Mouse (Mus musculus) heart, postnatal 10 days (tissue): ENCODE results near the gene Lurap1l. TPM values are rescaled to one million over a fixed set of nuclear protein-coding genes. Genes with fewer than 3 reads are reported as not detected.

Experiments used
- DNase-seq, 2 experiments: peaks; one replicate each; pipeline ENCODE4 v3.0.0; 2021
- intact Hi-C: fragments of 180-260 bp; cut with DNase I; formaldehyde crosslinking; loops from one replicate; pipeline ENCODE4 v1.15.1; 2025
- microRNA-seq, 2 experiments: library from miRNA; unstranded; fragments of <30 nt; microRNA quantifications; one replicate each; pipeline ENCODE4 v1.2.0; 2022
- total RNA-seq, 2 experiments: library from RNA; stranded (reverse); gene quantifications; 2 replicates each; pipeline ENCODE4 v1.2.3; 2021

The Lurap1l gene
- total RNA-seq, 2 experiments from 2014 or later, result 3.3 to 4.2 TPM

- no peak for DNase-seq
- intact Hi-C loops, result no loop called here
Measured at GRCm38 (mm10) chr4:80971846-80972245, 61.4 kb downstream of the Lurap1l start.

- DNase-seq, result no peak
Measured at GRCm38 (mm10) chr4:80973896-80974295, 63.5 kb downstream of the Lurap1l start.

DNA sequence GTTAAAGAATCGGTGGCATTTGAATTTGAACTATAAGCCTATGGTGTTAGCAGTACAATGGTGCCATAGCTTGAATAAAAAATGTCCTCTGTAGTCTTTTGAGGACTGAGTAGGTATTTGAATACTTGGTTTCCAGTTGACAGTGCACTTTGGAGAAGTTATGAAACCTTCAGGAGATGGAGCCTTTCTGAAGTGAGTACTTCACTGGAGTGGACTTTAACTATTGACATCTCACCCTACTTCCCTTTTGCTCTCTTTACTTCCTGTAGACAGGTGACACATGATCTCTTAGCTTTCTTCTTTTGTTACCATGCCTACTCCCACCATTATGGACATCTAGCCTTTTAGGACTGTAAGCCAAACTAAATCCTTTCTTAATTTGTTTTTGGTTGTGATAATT lies 80.4 kb downstream of the Lurap1l start:
- no peak for DNase-seq
- intact Hi-C loops, result no loop called here

More at GRCm38 (mm10) chr4:80973896-80974295, 63.5 kb downstream of the Lurap1l start:
- intact Hi-C loops, result no loop called here

DNA sequence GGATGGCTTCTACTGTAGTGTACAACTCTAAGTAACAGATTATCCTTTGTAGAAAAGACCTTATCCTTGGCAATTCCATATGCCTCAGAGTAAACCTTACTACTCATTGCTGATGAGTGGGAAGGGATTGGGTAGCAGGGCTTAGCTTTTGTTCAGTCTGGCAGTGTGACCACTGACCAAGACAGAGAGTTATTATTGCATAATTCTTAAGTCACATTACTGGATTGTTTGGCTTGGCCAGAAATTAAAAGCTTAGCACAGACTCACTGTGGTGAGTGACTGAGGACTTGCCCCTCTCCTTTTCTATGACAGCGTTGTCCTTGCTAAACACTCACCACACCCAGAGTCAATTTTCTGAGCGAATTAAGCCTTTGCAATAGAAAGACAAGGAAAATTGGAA lies 93.1 kb downstream of the Lurap1l start:
- peak; percentile 6 to 16 for DNase-seq
- intact Hi-C loops, result no loop called here

Small RNAs within 50 kb of the gene (microRNA-seq; reads per million reads assigned to microRNA genes)
- gene Gm27452, result 0 reads per million in 2 experiments

Other genes starting within 250 kb of the Lurap1l start
- gene Tyrp1, start 76.5 kb upstream of the Lurap1l start, total RNA-seq, result under 1 TPM; 0.17 to 0.22 TPM